Mouse (Mus musculus): Measurements from ENCODE around the gene Hes3. TPM values are rescaled to one million over a fixed set of nuclear protein-coding genes. Genes with fewer than 3 reads are reported as not detected.
A peak's percentile ranks its signal among the peaks of the same experiment; 100 is the strongest.

The Hes3 gene
- polyA plus RNA-seq, 1 experiment from 2014 or later, result not detected

GRCm38 (mm10) chr4:152288398-152288945 lies 3.0 kb downstream of the Hes3 start:
- Histone ChIP-seq H3K36me3 (no peaks in the 10 kb centered on the region), H3K4me3 (replicated peaks) (no peak overlapping the region), H3K4me1 (peaks cover 41% of the 10 kb centered on the region), H3K9ac (no peak overlapping the region), H3K9me3 (replicated peaks) (no peaks in the 10 kb centered on the region), H3K27ac (no peak overlapping the region), H3K27me3 (peaks cover 94% of the 10 kb centered on the region), H3K4me2 (no peak overlapping the region)
- no peak for ATAC-seq (replicated peaks; ENCODE audit: low FRiP score)
- WGBS, result 47% methylated on average over 18 of the region's 18 CpGs

GRCm38 (mm10) chr4:152287317-152288120 lies 3.9 kb downstream of the Hes3 start:
- Histone ChIP-seq H3K9me3 (replicated peaks) (no peaks in the 10 kb centered on the region), H3K9ac (no peak overlapping the region), H3K27me3 (peaks cover 94% of the 10 kb centered on the region), H3K27ac (no peak overlapping the region), H3K4me3 (replicated peaks) (no peak overlapping the region), H3K36me3 (no peaks in the 10 kb centered on the region), H3K4me1 (peaks cover 42% of the 10 kb centered on the region), H3K4me2 (no peak overlapping the region)
- WGBS, result 8% methylated on average over 19 of the region's 19 CpGs
- no peak for ATAC-seq (replicated peaks; ENCODE audit: low FRiP score)

GRCm38 (mm10) chr4:152286887-152287286 lies 4.6 kb downstream of the Hes3 start:
- WGBS, result 3% methylated on average over 26 of the region's 26 CpGs
- no peak overlapping the region for H3K4me2 ChIP-seq
- H3K4me3 ChIP-seq (replicated peaks), result 0 out of 2 replicates have a peak overlapping the region, but pooled peaks have one; percentile 17
- no peak overlapping the region for H3K9ac ChIP-seq
- H3K27ac ChIP-seq, result no peak overlapping the region
- H3K27me3 ChIP-seq, result peaks cover 94% of the 10 kb centered on the region
- H3K9me3 ChIP-seq (replicated peaks), result no peaks in the 10 kb centered on the region
- no peaks in the 10 kb centered on the region for H3K36me3 ChIP-seq
- no peak for ATAC-seq (replicated peaks; ENCODE audit: low FRiP score)
- H3K4me1 ChIP-seq, result peaks cover 38% of the 10 kb centered on the region

GRCm38 (mm10) chr4:152286183-152286582 lies 5.3 kb downstream of the Hes3 start:
- Histone ChIP-seq H3K27me3 (peaks cover 94% of the 10 kb centered on the region), H3K4me3 (replicated peaks) (peak overlapping the region; percentile 17; the same call in 1 of the 2 replicates)
- ATAC-seq (replicated peaks; ENCODE audit: low FRiP score), result no peak

GRCm38 (mm10) chr4:152285505-152285904 lies 6.0 kb downstream of the Hes3 start:
- WGBS, result 6% methylated on average over 10 of the region's 10 CpGs
- H3K9me3 ChIP-seq (replicated peaks), result no peaks in the 10 kb centered on the region
- no peak for ATAC-seq (replicated peaks; ENCODE audit: low FRiP score)

More at GRCm38 (mm10) chr4:152286183-152286582, 5.3 kb downstream of the Hes3 start:
- H3K4me1 ChIP-seq, result peaks cover 38% of the 10 kb centered on the region
- H3K4me2 ChIP-seq, result peak overlapping the region; percentile 46
- no peak overlapping the region for H3K27ac ChIP-seq
- WGBS, result 2% methylated on average over 32 of the region's 32 CpGs
- H3K36me3 ChIP-seq, result no peaks in the 10 kb centered on the region
- H3K9me3 ChIP-seq (replicated peaks), result no peaks in the 10 kb centered on the region
- H3K9ac ChIP-seq, result no peak overlapping the region

DNA sequence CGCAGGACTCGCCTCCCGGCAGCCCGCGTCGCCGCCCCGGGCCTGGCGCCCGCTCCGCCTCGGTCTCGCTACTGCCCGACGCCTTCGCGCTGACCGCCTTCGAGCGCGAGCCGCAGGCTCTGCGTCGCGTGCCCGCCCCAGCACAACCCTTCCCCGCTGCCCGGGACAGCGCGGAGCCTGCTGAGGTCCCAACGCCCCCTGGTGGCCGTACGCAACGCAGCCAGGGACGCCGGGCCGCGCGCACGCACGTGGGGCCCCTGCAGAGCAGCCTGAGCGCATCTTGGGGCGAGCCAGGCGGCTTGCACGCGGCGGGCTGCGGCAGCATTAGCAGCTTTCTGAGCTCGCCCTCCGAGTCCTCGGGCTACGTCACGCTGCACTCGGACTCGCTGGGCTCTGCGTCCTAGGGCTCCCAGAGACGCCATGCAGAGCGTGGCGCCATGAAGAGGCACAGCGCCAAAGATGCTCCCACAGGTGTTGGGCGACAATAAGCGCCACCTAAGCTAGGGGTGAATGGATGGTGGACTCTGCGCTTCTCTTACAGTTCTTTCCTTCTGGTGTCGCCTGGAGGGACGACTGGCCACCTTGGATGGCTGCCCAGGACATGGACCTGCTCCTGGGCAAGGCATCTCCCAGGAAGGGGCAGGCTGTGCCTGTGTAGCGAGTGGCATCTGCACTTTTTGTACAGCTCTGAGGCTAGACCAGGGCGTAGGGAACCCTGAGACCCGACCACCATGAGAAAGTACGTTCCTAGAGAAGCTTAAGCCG lies 8.1 kb downstream of the Hes3 start:
- H3K4me1 ChIP-seq, result peaks cover 27% of the 10 kb centered on the region
- no peaks in the 10 kb centered on the region for H3K9me3 ChIP-seq (replicated peaks)
- peak overlapping the region; percentile 41 for H3K4me3 ChIP-seq (replicated peaks)
- peaks cover 90% of the 10 kb centered on the region for H3K27me3 ChIP-seq
- WGBS, result 6% methylated on average over 67 of the region's 70 CpGs
- peak overlapping the region; percentile 21; the same call in 1 of the 2 replicates for H3K9ac ChIP-seq
- peaks cover 13% of the 10 kb centered on the region; the same call in 1 of the 2 replicates for H3K36me3 ChIP-seq
- peak overlapping the region; percentile 70 for H3K4me2 ChIP-seq
- H3K27ac ChIP-seq, result no peak overlapping the region
- ATAC-seq (replicated peaks; ENCODE audit: low FRiP score), result peak; percentile 73

More at GRCm38 (mm10) chr4:152285505-152285904, 6.0 kb downstream of the Hes3 start:
- no peak overlapping the region for H3K4me3 ChIP-seq (replicated peaks)
- peaks cover 33% of the 10 kb centered on the region for H3K4me1 ChIP-seq
- H3K27me3 ChIP-seq, result peaks cover 94% of the 10 kb centered on the region
- peaks cover 4% of the 10 kb centered on the region; the same call in 1 of the 2 replicates for H3K36me3 ChIP-seq
- H3K9ac ChIP-seq, result no peak overlapping the region
- H3K4me2 ChIP-seq, result no peak overlapping the region
- H3K27ac ChIP-seq, result no peak overlapping the region

DNA sequence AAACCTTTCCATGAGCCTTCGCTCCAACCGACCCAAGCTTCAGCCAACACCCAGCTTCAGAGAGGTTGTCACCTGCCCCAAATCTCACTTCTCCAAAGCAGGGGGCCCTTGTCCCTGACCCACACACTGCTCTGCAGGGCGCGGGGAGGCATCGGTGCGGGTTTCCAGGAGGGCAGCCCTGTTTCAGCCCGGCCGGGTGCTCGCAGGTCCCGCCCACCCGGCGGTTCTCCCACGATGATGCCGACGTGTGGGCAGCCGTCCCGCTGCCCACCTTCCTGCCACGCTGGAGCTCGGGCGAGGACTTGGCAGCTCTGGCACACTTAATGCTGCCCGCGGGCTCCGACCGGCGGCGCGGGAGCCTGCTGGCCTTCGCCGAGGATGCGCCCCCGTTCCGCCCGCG lies 8.7 kb downstream of the Hes3 start:
- Histone ChIP-seq H3K9ac (0 out of 2 replicates have a peak overlapping the region, but pooled peaks have one; percentile 21), H3K4me3 (replicated peaks) (peak overlapping the region; percentile 41), H3K4me2 (peak overlapping the region; percentile 70), H3K27ac (no peak overlapping the region), H3K27me3 (peaks cover 84% of the 10 kb centered on the region), H3K36me3 (peaks cover 13% of the 10 kb centered on the region; the same call in 1 of the 2 replicates), H3K9me3 (replicated peaks) (no peaks in the 10 kb centered on the region), H3K4me1 (peaks cover 27% of the 10 kb centered on the region)
- WGBS, result 14% methylated on average over 33 of the region's 34 CpGs
- ATAC-seq (replicated peaks; ENCODE audit: low FRiP score), result no peak

- no peak overlapping the region for H3K4me2 ChIP-seq
- peaks cover 25% of the 10 kb centered on the region for H3K4me1 ChIP-seq
- no peak overlapping the region for H3K9ac ChIP-seq
- no peak overlapping the region for H3K4me3 ChIP-seq (replicated peaks)
- 54% methylated on average over 15 of the region's 15 CpGs for WGBS
- H3K36me3 ChIP-seq, result peaks cover 13% of the 10 kb centered on the region; the same call in 1 of the 2 replicates
- H3K27ac ChIP-seq, result no peak overlapping the region
- H3K9me3 ChIP-seq (replicated peaks), result no peaks in the 10 kb centered on the region
- ATAC-seq (replicated peaks; ENCODE audit: low FRiP score), result no peak
- H3K27me3 ChIP-seq, result peaks cover 75% of the 10 kb centered on the region
Observed at GRCm38 (mm10) chr4:152281601-152282000, 9.9 kb downstream of the Hes3 start.

- Histone ChIP-seq H3K9ac (no peak overlapping the region), H3K4me1 (peaks cover 38% of the 10 kb centered on the region), H3K4me3 (replicated peaks) (no peak overlapping the region), H3K9me3 (replicated peaks) (no peaks in the 10 kb centered on the region), H3K27me3 (peaks cover 63% of the 10 kb centered on the region), H3K4me2 (no peak overlapping the region), H3K36me3 (peaks cover 13% of the 10 kb centered on the region; the same call in 1 of the 2 replicates), H3K27ac (no peak overlapping the region)
- WGBS, result 86% methylated on average over 23 of the region's 23 CpGs
- ATAC-seq (replicated peaks; ENCODE audit: low FRiP score), result no peak
Observed at GRCm38 (mm10) chr4:152278986-152279385, 12.5 kb downstream of the Hes3 start.

DNA sequence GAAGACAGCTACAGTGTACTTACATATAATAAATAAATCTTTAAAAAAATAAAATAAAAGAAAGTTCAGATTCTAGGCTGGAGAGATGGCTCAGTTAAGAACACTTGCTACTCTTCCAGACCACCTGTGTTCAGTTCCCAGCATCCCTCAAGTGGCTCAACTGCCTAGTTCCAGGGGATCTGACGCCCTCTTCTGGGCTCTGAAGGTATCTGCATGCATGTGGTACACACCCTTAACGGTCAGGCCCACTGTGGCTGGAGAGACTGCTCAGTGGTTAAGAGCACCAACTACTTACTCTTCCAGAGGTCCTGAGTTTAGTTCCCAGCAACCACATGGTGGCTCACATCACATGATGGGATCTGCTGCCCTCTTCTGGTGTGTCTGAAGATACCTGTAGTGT lies 13.5 kb downstream of the Hes3 start:
- H3K4me1 ChIP-seq, result peaks cover 41% of the 10 kb centered on the region
- whole genome bisulfite sequencing, result 72% methylated on average over 2 of the region's 2 CpGs
- ATAC-seq (replicated peaks; ENCODE audit: low FRiP score), result no peak
- H3K9ac ChIP-seq, result no peak overlapping the region
- H3K4me2 ChIP-seq, result no peak overlapping the region
- no peaks in the 10 kb centered on the region for H3K9me3 ChIP-seq (replicated peaks)
- peaks cover 13% of the 10 kb centered on the region; the same call in 1 of the 2 replicates for H3K36me3 ChIP-seq
- no peak overlapping the region for H3K27ac ChIP-seq
- H3K27me3 ChIP-seq, result peaks cover 52% of the 10 kb centered on the region
- H3K4me3 ChIP-seq (replicated peaks), result no peak overlapping the region

GRCm38 (mm10) chr4:152276389-152277347 lies 14.8 kb downstream of the Hes3 start:
- Histone ChIP-seq H3K9ac (no peak overlapping the region), H3K36me3 (peaks cover 13% of the 10 kb centered on the region; the same call in 1 of the 2 replicates), H3K27me3 (peaks cover 40% of the 10 kb centered on the region), H3K4me2 (no peak overlapping the region), H3K4me3 (replicated peaks) (no peak overlapping the region), H3K4me1 (peaks cover 47% of the 10 kb centered on the region), H3K9me3 (replicated peaks) (no peaks in the 10 kb centered on the region), H3K27ac (no peak overlapping the region)
- no peak for ATAC-seq (replicated peaks; ENCODE audit: low FRiP score)
- WGBS, result 53% methylated on average over 10 of the region's 10 CpGs

Measured in kidney, embryonic 15.5 days (tissue).